Mouse (Mus musculus) midbrain, embryonic 11.5 days (tissue): ENCODE results near the gene Tbxas1. TPM values are rescaled to one million over a fixed set of nuclear protein-coding genes. Genes with fewer than 3 reads are reported as not detected.

Source experiments
- ATAC-seq: fragments of 200-750 bp; cut with Nextera tagmentation; 2 replicates; pipeline ENCODE4 v1.8.0; 2017; ENCODE audit warnings: moderate TSS enrichment, moderate library complexity; ENCODE audit not compliant: low FRiP score
- DNase-seq: peaks from one replicate; pipeline ENCODE4 v3.0.0; 2015; ENCODE audit warnings: low spot score; ENCODE audit errors: missing footprints
- H3K27ac ChIP-seq: fragments of 300-500 bp; sonication (generic); 2 replicates; pipeline ENCODE4 v1.5.1; 2014; ENCODE audit warnings: low read depth, low read length
- H3K27me3 ChIP-seq: fragments of 300-500 bp; sonication (generic); 2 replicates; pipeline ENCODE4 v1.6.1; 2014; ENCODE audit warnings: mild to moderate bottlenecking, low read length, moderate library complexity, mixed read lengths; ENCODE audit not compliant: control insufficient read depth, insufficient read depth
- H3K36me3 ChIP-seq: fragments of 300-500 bp; sonication (generic); 2 replicates; pipeline ENCODE4 v1.6.1; 2014; ENCODE audit warnings: mild to moderate bottlenecking, low read length, moderate library complexity, mixed read lengths; ENCODE audit not compliant: control insufficient read depth, insufficient read depth
- H3K4me1 ChIP-seq: fragments of 300-500 bp; sonication (generic); 2 replicates; pipeline ENCODE4 v1.6.1; 2014; ENCODE audit warnings: low read length; ENCODE audit not compliant: control insufficient read depth, insufficient read depth
- H3K4me2 ChIP-seq: fragments of 300-500 bp; sonication (generic); 2 replicates; pipeline ENCODE4 v1.6.1; 2014; ENCODE audit warnings: mild to moderate bottlenecking, moderate library complexity
- H3K4me3 ChIP-seq: fragments of 300-500 bp; sonication (generic); 2 replicates; pipeline ENCODE4 v1.5.1; 2014; ENCODE audit warnings: low read depth, low read length
- H3K9ac ChIP-seq: fragments of 300-500 bp; sonication (generic); 2 replicates; pipeline ENCODE4 v1.6.1; 2014; ENCODE audit warnings: low read length
- H3K9me3 ChIP-seq: fragments of 300-500 bp; sonication (generic); 2 replicates; pipeline ENCODE4 v1.6.1; 2016; ENCODE audit warnings: low read length; ENCODE audit not compliant: control insufficient read depth
- WGBS: fragments of 180-500 bp; shearing (Covaris S2); extraction: QIAGEN DNeasy Blood & Tissue Kit; methylation state at CpG from one replicate; pipeline ENCODE4 v1.1.7; 2014; 5-methylcytosine and 5-hydroxymethylcytosine counted together
- polyA plus RNA-seq: library from polyadenylated mRNA; unstranded; fragments of >200 nt; fragmentation: Nextera tagmentation; extraction: Ambion mirVana; gene quantifications from 2 replicates; pipeline ENCODE4 v1.2.1, GENCODE M21; 2014

The Tbxas1 gene
- polyA plus RNA-seq, 1 experiment from 2014 or later: 1.5 TPM

- peak; percentile 57 for DNase-seq
- Histone ChIP-seq H3K4me1 (no peaks in the 10 kb centered on the region), H3K9me3 (no peaks in the 10 kb centered on the region), H3K9ac (no peak overlapping the region), H3K4me3 (no peak overlapping the region), H3K4me2 (no peak overlapping the region), H3K27ac (no peak overlapping the region), H3K36me3 (no peaks in the 10 kb centered on the region), H3K27me3 (no peaks in the 10 kb centered on the region)
- ATAC-seq: no peak
- WGBS: 91% methylated on average over 4 of the region's 4 CpGs
These were observed 72.1 kb downstream of the Tbxas1 start for GRCm38 (mm10) chr6:38947282-38947681.

GRCm38 (mm10) chr6:38949683-38950161 is 74.5 kb downstream of the Tbxas1 start:
- no peak overlapping the region for H3K9ac ChIP-seq
- no peaks in the 10 kb centered on the region for H3K4me1 ChIP-seq
- no peaks in the 10 kb centered on the region for H3K27me3 ChIP-seq
- no peak for ATAC-seq
- WGBS: 73% methylated on average over 5 of the region's 5 CpGs
- H3K4me2 ChIP-seq: no peak overlapping the region
- H3K36me3 ChIP-seq: no peaks in the 10 kb centered on the region
- no peaks in the 10 kb centered on the region for H3K9me3 ChIP-seq
- peak; percentile 53 for DNase-seq
- H3K4me3 ChIP-seq: no peak overlapping the region
- H3K27ac ChIP-seq: no peak overlapping the region

- H3K36me3 ChIP-seq: no peaks in the 10 kb centered on the region
- no peaks in the 10 kb centered on the region for H3K4me1 ChIP-seq
- 84% methylated on average over 4 of the region's 4 CpGs for WGBS
- no peaks in the 10 kb centered on the region for H3K9me3 ChIP-seq
- no peak overlapping the region for H3K4me3 ChIP-seq
- H3K9ac ChIP-seq: no peak overlapping the region
- ATAC-seq (no peak), DNase-seq (no peak)
- H3K27me3 ChIP-seq: no peaks in the 10 kb centered on the region
- H3K4me2 ChIP-seq: no peak overlapping the region
- no peak overlapping the region for H3K27ac ChIP-seq
These were observed 75.1 kb downstream of the Tbxas1 start for GRCm38 (mm10) chr6:38950341-38950740.

- H3K27ac ChIP-seq: no peak overlapping the region
- WGBS: 87% methylated on average over 3 of the region's 3 CpGs
- H3K4me2 ChIP-seq: no peak overlapping the region
- no peaks in the 10 kb centered on the region for H3K27me3 ChIP-seq
- ATAC-seq (no peak), DNase-seq (peak; percentile 78)
- no peaks in the 10 kb centered on the region for H3K4me1 ChIP-seq
- no peaks in the 10 kb centered on the region for H3K9me3 ChIP-seq
- no peak overlapping the region for H3K4me3 ChIP-seq
- H3K36me3 ChIP-seq: no peaks in the 10 kb centered on the region
- no peak overlapping the region for H3K9ac ChIP-seq
These were observed 75.6 kb downstream of the Tbxas1 start for GRCm38 (mm10) chr6:38950838-38951237.

- Histone ChIP-seq H3K27ac (no peak overlapping the region), H3K4me1 (no peaks in the 10 kb centered on the region), H3K4me2 (no peak overlapping the region), H3K27me3 (no peaks in the 10 kb centered on the region), H3K36me3 (no peaks in the 10 kb centered on the region), H3K9ac (no peak overlapping the region), H3K9me3 (no peaks in the 10 kb centered on the region), H3K4me3 (no peak overlapping the region)
- no peak for ATAC-seq
- 80% methylated on average over 2 of the region's 2 CpGs for WGBS
- peak; percentile 67 for DNase-seq
These were observed 81.4 kb downstream of the Tbxas1 start for GRCm38 (mm10) chr6:38956641-38957040.

- 86% methylated on average over 5 of the region's 5 CpGs for WGBS
- H3K9ac ChIP-seq: no peak overlapping the region
- DNase-seq: peak; percentile 49
- H3K27me3 ChIP-seq: no peaks in the 10 kb centered on the region
- H3K9me3 ChIP-seq: no peaks in the 10 kb centered on the region
- no peaks in the 10 kb centered on the region for H3K4me1 ChIP-seq
- no peak overlapping the region for H3K4me3 ChIP-seq
- no peaks in the 10 kb centered on the region for H3K36me3 ChIP-seq
- no peak overlapping the region for H3K27ac ChIP-seq
- H3K4me2 ChIP-seq: no peak overlapping the region
- no peak for ATAC-seq
These were observed 82.0 kb downstream of the Tbxas1 start for GRCm38 (mm10) chr6:38957246-38957645.

GRCm38 (mm10) chr6:38959502-38959901 is 84.3 kb downstream of the Tbxas1 start:
- Histone ChIP-seq H3K4me2 (no peak overlapping the region), H3K4me1 (no peaks in the 10 kb centered on the region), H3K9ac (no peak overlapping the region), H3K27ac (no peak overlapping the region), H3K4me3 (no peak overlapping the region), H3K36me3 (no peaks in the 10 kb centered on the region), H3K9me3 (no peaks in the 10 kb centered on the region), H3K27me3 (no peaks in the 10 kb centered on the region)
- WGBS: 78% methylated on average over 9 of the region's 9 CpGs
- ATAC-seq: no peak
- DNase-seq: peak; percentile 45

- Histone ChIP-seq H3K4me1 (no peaks in the 10 kb centered on the region), H3K27ac (no peak overlapping the region), H3K27me3 (no peaks in the 10 kb centered on the region), H3K9ac (no peak overlapping the region), H3K4me3 (no peak overlapping the region), H3K36me3 (no peaks in the 10 kb centered on the region), H3K9me3 (no peaks in the 10 kb centered on the region), H3K4me2 (no peak overlapping the region)
- WGBS: 85% methylated on average over 3 of the region's 3 CpGs
- no peak for DNase-seq
- ATAC-seq: no peak
These were observed 85.2 kb downstream of the Tbxas1 start for GRCm38 (mm10) chr6:38960367-38960766.

GRCm38 (mm10) chr6:38960791-38961426 is 85.7 kb downstream of the Tbxas1 start:
- Histone ChIP-seq H3K36me3 (no peaks in the 10 kb centered on the region), H3K27me3 (no peaks in the 10 kb centered on the region), H3K27ac (no peak overlapping the region), H3K4me3 (no peak overlapping the region), H3K9ac (no peak overlapping the region), H3K4me2 (no peak overlapping the region), H3K4me1 (no peaks in the 10 kb centered on the region), H3K9me3 (no peaks in the 10 kb centered on the region)
- peak; percentile 73 for DNase-seq
- WGBS: 68% methylated on average over 12 of the region's 12 CpGs
- no peak for ATAC-seq
